Mouse (Mus musculus): Measurements from ENCODE around the gene Cdip1.

The Cdip1 gene

GRCm38 (mm10) chr16:4773289-4773970 is 16.7 kb downstream of the Cdip1 start:
- DNase-seq (ENCODE audit: low read depth, low spot score), result no peak

- no peak for DNase-seq (ENCODE audit: low read depth, low spot score)
Observed at GRCm38 (mm10) chr16:4768719-4769118, 21.4 kb downstream of the Cdip1 start.

GRCm38 (mm10) chr16:4767012-4767790 is 22.9 kb downstream of the Cdip1 start:
- DNase-seq (ENCODE audit: low read depth, low spot score), result no peak

- DNase-seq (ENCODE audit: low read depth, low spot score), result no peak
Observed at GRCm38 (mm10) chr16:4765852-4766251, 24.2 kb downstream of the Cdip1 start.

GRCm38 (mm10) chr16:4763276-4763675 is 26.8 kb downstream of the Cdip1 start:
- DNase-seq (ENCODE audit: low read depth, low spot score), result peak; percentile 61

- DNase-seq (ENCODE audit: low read depth, low spot score), result no peak
Observed at GRCm38 (mm10) chr16:4762437-4762836, 27.7 kb downstream of the Cdip1 start.

GRCm38 (mm10) chr16:4756660-4757335 is 33.3 kb downstream of the Cdip1 start:
- DNase-seq (ENCODE audit: low read depth, low spot score), result peak; percentile 26

GRCm38 (mm10) chr16:4754045-4754444 is 36.0 kb downstream of the Cdip1 start:
- no peak for DNase-seq (ENCODE audit: low read depth, low spot score)

- no peak for DNase-seq (ENCODE audit: low read depth, low spot score)
Observed at GRCm38 (mm10) chr16:4752155-4752554, 37.9 kb downstream of the Cdip1 start.

- DNase-seq (ENCODE audit: low read depth, low spot score), result no peak
Observed at GRCm38 (mm10) chr16:4742186-4742585, 47.9 kb downstream of the Cdip1 start.

- no peak for DNase-seq (ENCODE audit: low read depth, low spot score)
Observed at GRCm38 (mm10) chr16:4739994-4740393, 50.1 kb downstream of the Cdip1 start.

- DNase-seq (ENCODE audit: low read depth, low spot score), result no peak
Observed at GRCm38 (mm10) chr16:4736262-4736661, 53.8 kb downstream of the Cdip1 start.

GRCm38 (mm10) chr16:4730776-4731358 is 59.2 kb downstream of the Cdip1 start:
- DNase-seq (ENCODE audit: low read depth, low spot score), result no peak

- no peak for DNase-seq (ENCODE audit: low read depth, low spot score)
Observed at GRCm38 (mm10) chr16:4727963-4728362, 62.1 kb downstream of the Cdip1 start.

GRCm38 (mm10) chr16:4727526-4727925 is 62.6 kb downstream of the Cdip1 start:
- no peak for DNase-seq (ENCODE audit: low read depth, low spot score)

GRCm38 (mm10) chr16:4726528-4727128 is 63.5 kb downstream of the Cdip1 start:
- peak; percentile 58 for DNase-seq (ENCODE audit: low read depth, low spot score)

- DNase-seq (ENCODE audit: low read depth, low spot score), result peak; percentile 92
Observed at GRCm38 (mm10) chr16:4725780-4726527, 64.1 kb downstream of the Cdip1 start, which contains the start of gene Hmox2. TSS of gene Hmox2 (plus strand) at chr16:4726361.

- no peak for DNase-seq (ENCODE audit: low read depth, low spot score)
Observed at GRCm38 (mm10) chr16:4725266-4725665, 64.8 kb downstream of the Cdip1 start.

- DNase-seq (ENCODE audit: low read depth, low spot score), result no peak
Observed at GRCm38 (mm10) chr16:4722915-4723209, 67.2 kb downstream of the Cdip1 start.

GRCm38 (mm10) chr16:4722128-4722914 is 67.8 kb downstream of the Cdip1 start:
- DNase-seq (ENCODE audit: low read depth, low spot score), result no peak

Data from ES-CJ7 (cell line).